Mouse (Mus musculus) fibroblast of lung, adult 2 months (primary cell): ENCODE results near the gene Znhit6.

Experiments used
- DNase-seq: peaks from one replicate; pipeline ENCODE4 v3.0.0-alpha.2; 2011; ENCODE audit warnings: low read depth

The Znhit6 gene

GRCm38 (mm10) chr3:145646009-145646408 is 70.0 kb downstream of the Znhit6 start:
- no peak for DNase-seq

DNA sequence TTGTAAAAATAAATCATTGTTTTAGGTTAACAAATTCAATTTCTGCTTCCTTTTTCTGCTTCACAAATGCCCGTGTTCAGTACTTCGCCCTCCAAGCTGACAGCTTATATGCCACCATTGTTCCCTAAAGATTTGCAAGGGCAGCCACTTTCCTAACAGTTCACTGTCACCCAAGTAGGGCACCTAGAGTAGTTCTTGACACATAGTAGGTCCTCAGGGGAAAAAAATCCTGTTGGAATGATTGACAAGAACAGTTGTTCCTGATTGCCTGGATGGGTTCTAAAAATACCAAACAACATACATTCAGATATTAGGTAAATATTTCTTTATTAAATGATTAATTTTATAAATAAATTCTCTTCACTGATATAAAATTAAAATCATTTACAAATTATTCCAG is 70.7 kb downstream of the Znhit6 start:
- DNase-seq, result no peak

GRCm38 (mm10) chr3:145647416-145647815 is 71.4 kb downstream of the Znhit6 start:
- DNase-seq, result no peak

- DNase-seq, result no peak
Measured at GRCm38 (mm10) chr3:145648097-145648931, 72.3 kb downstream of the Znhit6 start.

- no peak for DNase-seq
Measured at GRCm38 (mm10) chr3:145648991-145649851, 73.2 kb downstream of the Znhit6 start.

GRCm38 (mm10) chr3:145649852-145650202 is 73.8 kb downstream of the Znhit6 start, which contains the start of gene Ccn1:
TSS of gene Ccn1 (minus strand) at chr3:145649981.
- peak; percentile 80 for DNase-seq

DNA sequence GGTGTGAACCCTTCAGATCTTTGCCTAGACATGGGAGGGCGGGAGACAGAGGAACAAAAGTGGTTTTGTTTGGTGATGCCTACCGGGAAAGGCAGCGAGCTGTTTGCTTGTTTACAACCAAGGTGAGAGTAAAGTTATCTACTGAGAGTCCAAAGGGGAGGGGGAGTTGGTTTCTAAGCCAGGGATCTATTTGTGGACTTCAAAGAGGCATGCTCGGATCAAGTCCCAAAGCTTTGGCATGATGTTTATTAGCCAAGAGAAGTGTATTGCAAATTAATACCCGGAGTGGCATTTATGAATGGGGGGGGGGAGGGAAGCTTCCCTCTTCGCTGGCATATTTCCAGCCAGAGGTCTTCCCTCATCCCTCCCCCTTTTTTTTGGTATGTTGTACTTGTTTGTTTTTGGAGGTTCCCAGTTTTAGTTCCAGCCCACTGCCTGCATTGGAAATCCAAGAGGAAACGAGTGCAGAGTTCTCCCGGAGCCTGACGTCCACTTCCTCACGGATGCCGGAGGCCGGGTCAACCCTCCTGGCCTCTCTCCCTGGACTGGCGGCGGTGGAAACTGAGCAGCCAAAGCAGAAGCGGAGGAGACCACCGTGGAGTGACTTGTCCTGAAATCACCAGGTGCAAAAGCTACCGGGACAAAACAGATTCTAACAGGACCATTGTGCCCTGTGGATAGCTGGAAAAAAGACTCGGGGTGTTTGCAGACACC is 74.5 kb downstream of the Znhit6 start:
- no peak for DNase-seq

DNA sequence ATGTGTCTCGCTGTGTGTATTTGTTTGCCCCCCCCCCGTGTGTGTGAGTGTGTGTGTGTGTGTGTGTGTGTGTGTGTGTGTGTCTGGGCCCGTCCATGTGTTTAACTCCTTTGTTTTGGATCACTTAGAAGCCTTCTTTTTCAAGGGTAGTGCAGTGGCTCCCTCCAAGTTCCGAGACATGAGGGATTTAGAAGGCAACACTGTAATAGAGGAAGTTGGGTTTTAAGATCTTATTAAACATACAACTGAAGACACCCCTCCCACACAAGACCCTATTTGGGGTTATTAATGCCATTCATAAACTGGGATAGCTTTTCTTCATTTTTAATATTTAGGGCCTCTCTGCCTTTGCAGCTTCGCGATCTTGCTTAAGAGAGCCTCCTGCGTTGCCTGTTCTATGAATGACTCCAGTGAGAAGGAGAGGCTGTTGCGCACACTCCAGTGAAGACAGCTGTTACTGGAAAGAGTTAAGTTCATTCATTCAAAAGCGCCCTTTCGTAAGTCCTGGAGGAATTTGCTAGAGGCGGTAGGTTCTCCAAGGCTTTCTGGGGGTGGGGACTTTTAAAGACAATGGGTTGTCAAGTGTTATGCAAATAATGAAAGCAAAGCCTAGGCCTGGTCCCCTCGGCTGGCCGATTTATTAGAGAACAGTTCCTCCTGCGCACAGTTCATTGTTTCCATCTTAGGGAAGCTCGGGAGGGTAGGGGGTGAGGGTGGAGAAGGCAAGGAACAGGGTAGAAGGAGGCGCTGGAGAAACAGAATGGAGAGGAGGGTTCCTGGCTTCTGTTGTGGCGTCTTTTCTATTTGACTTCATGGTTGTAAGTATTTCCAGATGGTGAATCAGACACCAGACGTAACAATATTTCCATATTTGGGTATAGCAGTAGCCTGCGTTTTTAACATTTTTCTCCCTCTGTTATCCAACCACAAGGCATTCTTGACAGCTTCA is 75.3 kb downstream of the Znhit6 start:
- peak; percentile 76 for DNase-seq

GRCm38 (mm10) chr3:145651978-145652321 is 75.9 kb downstream of the Znhit6 start:
- DNase-seq, result no peak

DNA sequence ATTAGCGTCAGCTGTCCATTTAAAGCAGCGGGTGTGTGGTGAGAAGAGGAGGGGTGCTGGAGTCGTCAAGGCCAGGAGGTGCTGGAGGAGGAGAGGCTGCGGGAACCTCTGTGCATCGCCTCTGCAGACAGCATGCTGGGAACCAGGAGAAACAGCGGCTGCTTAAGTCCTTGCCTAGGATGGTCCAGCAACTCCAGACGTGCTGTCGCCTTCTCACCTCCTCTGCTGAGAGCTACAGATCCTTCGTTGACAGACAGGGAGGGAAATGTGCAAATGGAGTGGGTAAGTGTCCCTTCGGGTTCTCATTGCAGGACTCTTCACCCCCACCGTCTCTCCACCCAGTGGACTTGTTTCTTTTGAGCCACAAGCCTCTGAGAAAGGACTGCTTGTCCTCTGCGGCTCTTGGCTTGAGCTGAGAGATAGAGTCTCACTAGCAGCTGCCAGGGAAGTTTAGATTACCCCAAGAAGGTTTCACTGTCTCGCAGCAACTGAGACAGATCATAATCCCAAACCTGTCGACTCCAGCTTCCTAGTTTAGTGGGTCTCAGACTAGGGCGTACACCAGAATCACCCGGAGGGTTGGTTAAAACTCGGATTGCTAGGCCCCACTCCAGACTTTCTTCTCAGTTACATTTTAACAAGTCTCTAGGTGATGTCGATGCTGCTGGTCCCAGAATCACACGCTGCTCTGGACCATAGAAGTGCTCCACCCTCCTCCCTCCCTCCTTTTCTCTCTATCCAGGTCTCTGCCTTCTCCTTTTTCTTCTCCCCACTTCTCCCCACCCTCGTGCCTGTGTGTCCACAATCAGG is 76.5 kb downstream of the Znhit6 start:
- no peak for DNase-seq

GRCm38 (mm10) chr3:145653191-145653940 is 77.4 kb downstream of the Znhit6 start:
- no peak for DNase-seq

DNA sequence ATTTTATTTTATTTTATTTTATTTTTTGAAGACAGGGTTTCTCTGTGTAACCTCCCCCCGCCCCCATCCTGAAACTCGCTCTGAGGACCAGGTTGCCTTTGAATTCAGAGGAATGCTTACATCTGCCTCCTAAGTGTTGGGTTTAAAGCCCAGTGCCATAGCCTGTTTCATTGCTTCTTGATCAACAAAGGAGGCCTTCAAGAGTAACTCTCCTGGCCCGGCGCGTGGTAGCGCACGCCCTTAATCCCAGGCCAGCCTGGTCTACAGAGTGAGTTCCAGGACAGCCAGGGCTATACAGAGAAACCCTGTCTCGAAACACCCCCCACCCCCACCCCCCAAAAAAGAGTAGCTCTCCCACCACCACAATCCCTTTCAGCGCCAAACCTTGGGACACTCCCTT is 78.0 kb downstream of the Znhit6 start:
- DNase-seq, result no peak
